Mouse (Mus musculus) kidney, embryonic 16.5 days (tissue): ENCODE measurements around the gene B3gnt5. TPM values are rescaled to one million over a fixed set of nuclear protein-coding genes. Genes with fewer than 3 reads are reported as not detected.

Source experiments
- ATAC-seq: fragments of 200-750 bp; cut with Nextera tagmentation; 2 replicates; pipeline ENCODE4 v1.8.0; 2017; ENCODE audit warnings: moderate TSS enrichment; ENCODE audit not compliant: low FRiP score, low TSS enrichment
- H3K27ac ChIP-seq: fragments of 300-500 bp; sonication (generic); 2 replicates; pipeline ENCODE4 v1.5.1; 2014; ENCODE audit warnings: low read length
- H3K27me3 ChIP-seq: fragments of 300-500 bp; sonication (generic); 2 replicates; pipeline ENCODE4 v1.6.1; 2014; ENCODE audit warnings: low read length, control low read depth, mixed read lengths; ENCODE audit not compliant: insufficient read depth
- H3K36me3 ChIP-seq: fragments of 300-500 bp; sonication (generic); 2 replicates; pipeline ENCODE4 v1.6.1; 2014; ENCODE audit warnings: low read length, control low read depth, mixed read lengths; ENCODE audit not compliant: insufficient read depth
- H3K4me1 ChIP-seq: fragments of 300-500 bp; sonication (generic); 2 replicates; pipeline ENCODE4 v1.6.1; 2014; ENCODE audit warnings: low read length, control low read depth, mixed read lengths; ENCODE audit not compliant: insufficient read depth
- H3K4me2 ChIP-seq: fragments of 300-500 bp; sonication (generic); replicated peaks from 2 replicates; pipeline ENCODE4 v1.6.1; 2014; ENCODE audit warnings: low read depth, low read length
- H3K4me3 ChIP-seq: fragments of 300-500 bp; sonication (generic); 2 replicates; pipeline ENCODE4 v1.5.1; 2014; ENCODE audit warnings: mild to moderate bottlenecking, low read length
- H3K9ac ChIP-seq: fragments of 300-500 bp; sonication (generic); replicated peaks from 2 replicates; pipeline ENCODE4 v1.6.1; 2014; ENCODE audit warnings: low read length
- H3K9me3 ChIP-seq: fragments of 300-500 bp; sonication (generic); 2 replicates; pipeline ENCODE4 v1.6.1; 2016; ENCODE audit warnings: low read length, control low read depth
- WGBS: fragments of 180-500 bp; shearing (Covaris S2); extraction: QIAGEN DNeasy Blood & Tissue Kit; methylation state at CpG from one replicate; pipeline ENCODE4 v1.1.7; 2014; 5-methylcytosine and 5-hydroxymethylcytosine counted together
- polyA plus RNA-seq: library from polyadenylated mRNA; unstranded; fragments of >200 nt; fragmentation: Nextera tagmentation; extraction: Ambion mirVana; gene quantifications from 2 replicates; pipeline ENCODE4 v1.2.1, GENCODE M21; 2015

Gene B3gnt5
- polyA plus RNA-seq, 1 experiment from 2014 or later = 10.5 TPM

- no peak for ATAC-seq
- Histone ChIP-seq H3K27ac (no peak overlapping the region), H3K4me1 (no peaks in the 10 kb centered on the region), H3K4me2 (no peak overlapping the region), H3K36me3 (no peaks in the 10 kb centered on the region), H3K27me3 (no peaks in the 10 kb centered on the region), H3K9ac (no peak overlapping the region), H3K9me3 (no peaks in the 10 kb centered on the region), H3K4me3 (no peak overlapping the region)
- 64% methylated on average over 12 of the region's 12 CpGs for WGBS
Measured at GRCm38 (mm10) chr16:19786386-19787090, 26.5 kb downstream of the B3gnt5 start.

- 79% methylated on average over 2 of the region's 2 CpGs for WGBS
- no peaks in the 10 kb centered on the region for H3K27me3 ChIP-seq
- no peak overlapping the region for H3K4me2 ChIP-seq
- no peaks in the 10 kb centered on the region for H3K4me1 ChIP-seq
- H3K36me3 ChIP-seq = no peaks in the 10 kb centered on the region
- no peak overlapping the region for H3K9ac ChIP-seq
- H3K4me3 ChIP-seq = no peak overlapping the region
- H3K27ac ChIP-seq = no peak overlapping the region
- ATAC-seq = no peak
- H3K9me3 ChIP-seq = no peaks in the 10 kb centered on the region
Measured at GRCm38 (mm10) chr16:19789914-19790313, 29.9 kb downstream of the B3gnt5 start.

- Histone ChIP-seq H3K27ac (no peak overlapping the region), H3K4me1 (no peaks in the 10 kb centered on the region), H3K4me2 (no peak overlapping the region), H3K27me3 (no peaks in the 10 kb centered on the region), H3K4me3 (no peak overlapping the region), H3K9ac (no peak overlapping the region), H3K9me3 (no peaks in the 10 kb centered on the region), H3K36me3 (no peaks in the 10 kb centered on the region)
- 66% methylated on average over 2 of the region's 2 CpGs for WGBS
- ATAC-seq = no peak
Measured at GRCm38 (mm10) chr16:19818801-19819200, 58.8 kb downstream of the B3gnt5 start.

Other genes starting within 250 kb of the B3gnt5 start
- not detected in 2 replicates for gene Olfr167, start 237.9 kb upstream of the B3gnt5 start, polyA plus RNA-seq
- not detected in 2 replicates for gene Olfr168, start 224.7 kb upstream of the B3gnt5 start, polyA plus RNA-seq
- not detected in 2 replicates for gene Olfr169, start 188.4 kb upstream of the B3gnt5 start, polyA plus RNA-seq
- not detected in 2 replicates for gene Olfr170, start 148.3 kb upstream of the B3gnt5 start, polyA plus RNA-seq
- not detected in 2 replicates for gene Olfr171, start 130.3 kb upstream of the B3gnt5 start, polyA plus RNA-seq
- gene Lamp3, start 53.8 kb upstream of the B3gnt5 start, polyA plus RNA-seq = 0.10 and 0.52 TPM in 2 replicates
- 18.0 and 20.7 TPM in 2 replicates for gene Klhl6, start 222.8 kb downstream of the B3gnt5 start, polyA plus RNA-seq